Mouse (Mus musculus) lung, postnatal 0 days (tissue): ENCODE measurements around the gene Aifm2.

Source experiments
- CTCF ChIP-seq: IDR thresholded peaks from 2 replicates; pipeline ENCODE4 v1.5.1; 2016; ENCODE audit warnings: antibody characterized with exemption, mild to moderate bottlenecking
- EP300 ChIP-seq: IDR thresholded peaks from 2 replicates; pipeline ENCODE4 v1.6.1; 2016; ENCODE audit warnings: antibody characterized with exemption, mild to moderate bottlenecking, control low read depth

GRCm38 (mm10) chr10:61757022-61757421 is 42.0 kb downstream of the Aifm2 start:
- TF ChIP-seq CTCF (no peak), EP300 (0 out of 2 replicates have a peak, but pooled peaks have one; percentile 19)
